In the genomic region with DNA sequence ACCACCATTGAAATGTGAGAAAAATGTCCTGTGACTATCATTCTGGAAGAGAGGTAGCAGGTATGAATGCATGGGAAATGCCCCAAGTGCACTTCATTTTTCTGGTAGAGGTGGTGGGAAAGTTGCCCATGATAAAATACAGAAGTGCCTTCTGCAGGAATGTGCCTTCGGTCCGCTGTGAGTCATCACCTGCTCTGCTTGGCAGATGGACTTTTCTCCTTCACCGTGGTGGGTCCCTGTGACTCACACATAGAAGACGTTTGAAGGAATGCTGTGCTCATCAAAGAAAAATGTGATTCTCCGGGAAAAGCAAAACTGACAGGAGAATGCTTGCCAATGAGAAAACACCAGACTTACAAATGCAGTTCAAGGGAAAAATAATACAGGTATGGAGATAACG, we compare ENCODE assay signal across 14 mouse cellular contexts.
DNase-seq lines count a peak whose midpoint lies in the region; TF ChIP-seq lines count a peak whose summit lies in the region.
"Had no signal": no experiment of that assay in that cellular context is flagged by ENCODE, and none has a peak within 500 bp of the region (broad histone marks: within the 10 kb centered on the region; RNA-seq: fewer than 3 reads in every experiment).

No protein-coding gene starts in this region.

- intact Hi-C loops in left cerebral cortex, postnatal 14 days (cut with DNase I): no loop called here
- intact Hi-C loops in left cerebral cortex, postnatal 4 days (cut with DNase I): no loop called here
- intact Hi-C loops in left cerebral cortex, postnatal 25 days (cut with DNase I): no loop called here

- H3K4me3 ChIP-seq in cerebellum, adult 2 months (replicated peaks; ENCODE audit: insufficient read depth, low read depth, low read length): no peak overlapping the region
- H3K4me3 ChIP-seq: embryonic facial prominence, embryonic 15.5 days; liver, embryonic 15.5 days; stomach, embryonic 15.5 days had no signal

- no peak for TF ChIP-seq CTCF in cerebellum, adult 2 months (IDR thresholded peaks at IDR 0.05; ENCODE audit: borderline replicate concordance, insufficient read depth, low read depth, low read length)

- peak; percentile 15 to 22 for DNase-seq in left cerebral cortex, postnatal 14 days (ENCODE audit: low spot score in 2 of 2)
- DNase-seq in left cerebral cortex, postnatal 4 days: no peak
- peak; percentile 61 for DNase-seq in NIH3T3 (ENCODE audit: low read depth)
- peak; percentile 48 to 72 for DNase-seq in cerebellum, adult 2 months
- peak; percentile 31 to 84 for DNase-seq in left cerebral cortex, postnatal 25 days (ENCODE audit: low spot score in 2 of 2)
- DNase-seq in testis, postnatal 14 days (ENCODE audit: low spot score): no peak
- DNase-seq in retina, postnatal 1 day: no peak
- no peak for DNase-seq in gastrocnemius, adult 8-10 months (ENCODE audit: low spot score in 2 of 2)
- DNase-seq: heart, postnatal 4 days; kidney, postnatal 25 days; thymus, postnatal 4 days had no signal

- WGBS in cerebellum, adult 2 months: 32% methylated on average over 6 of the region's 6 CpGs

- H3K4me1 ChIP-seq in cerebellum, adult 2 months (ENCODE audit: control insufficient read depth, insufficient read depth, low read length): no peaks in the 10 kb centered on the region
- H3K4me1 ChIP-seq: embryonic facial prominence, embryonic 15.5 days; liver, embryonic 15.5 days; stomach, embryonic 15.5 days had no signal

- H3K27ac ChIP-seq in cerebellum, adult 2 months (ENCODE audit: insufficient read depth, low read length): no peak overlapping the region
- H3K27ac ChIP-seq: embryonic facial prominence, embryonic 15.5 days; liver, embryonic 15.5 days; stomach, embryonic 15.5 days had no signal

- no peaks in the 10 kb centered on the region for H3K27me3 ChIP-seq in cerebellum, adult 2 months (ENCODE audit: control insufficient read depth, insufficient read depth, low read length)
- H3K27me3 ChIP-seq: embryonic facial prominence, embryonic 15.5 days; liver, embryonic 15.5 days; stomach, embryonic 15.5 days had no signal

- TF ChIP-seq POLR2A in cerebellum, adult 2 months (IDR thresholded peaks at IDR 0.05; ENCODE audit: borderline replicate concordance, insufficient read depth, low read length): no peak

Comparison
In these comparisons a context has a peak if more than half of its experiments do, and no peak if none do; other contexts are left out.
1. DNase-seq: peak in left cerebral cortex, postnatal 14 days (2 of 2), NIH3T3 (single experiment), cerebellum, adult 2 months (2 of 2) and left cerebral cortex, postnatal 25 days (2 of 2); none in left cerebral cortex, postnatal 4 days (single experiment), testis, postnatal 14 days (single experiment), retina, postnatal 1 day (single experiment) and gastrocnemius, adult 8-10 months (0 of 2).